ENCODE assay signal across 11 mouse cellular contexts in the genomic region with DNA sequence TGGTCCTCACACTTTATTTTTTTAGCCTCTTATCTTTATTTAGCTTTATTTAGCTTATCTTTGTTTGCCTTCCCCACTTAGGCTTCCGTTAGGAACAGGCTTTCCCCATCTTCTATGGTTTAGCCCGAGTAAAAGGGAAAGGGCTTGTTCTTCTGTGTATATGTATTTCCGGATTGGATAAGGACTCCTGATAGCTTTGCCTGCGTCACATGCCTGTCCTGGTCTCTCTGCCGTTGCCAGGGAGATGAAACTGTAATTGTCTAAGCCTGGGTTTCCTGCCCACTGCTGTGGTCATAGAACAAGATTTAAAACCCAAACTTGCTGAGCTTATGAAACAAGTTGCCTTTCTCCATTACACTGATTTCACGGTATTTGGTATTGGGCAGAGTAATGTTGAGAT. TPM values are rescaled to one million over a fixed set of nuclear protein-coding genes. Genes with fewer than 3 reads are reported as not detected.
DNase-seq lines count a peak whose midpoint lies in the region; ATAC-seq lines count a peak whose summit lies in the region.
"Had no signal": no experiment of that assay in that cellular context is flagged by ENCODE, and none has a peak within 500 bp of the region (broad histone marks: within the 10 kb centered on the region; RNA-seq: fewer than 3 reads in every experiment).

No protein-coding gene starts in this region.

- H3K27me3 ChIP-seq in heart, embryonic 12.5 days (replicated peaks): no peaks in the 10 kb centered on the region; the same call in 1 of the 2 replicates
- H3K27me3 ChIP-seq in heart, embryonic 16.5 days (ENCODE audit: control insufficient read depth, insufficient read depth, low read length): peaks cover 2% of the 10 kb centered on the region; the same call in 1 of the 2 replicates

- no peaks in the 10 kb centered on the region for H3K9me3 ChIP-seq in heart, embryonic 12.5 days (replicated peaks)
- H3K9me3 ChIP-seq in heart, embryonic 16.5 days (replicated peaks; ENCODE audit: control insufficient read depth, low read length): no peaks in the 10 kb centered on the region
- H3K9me3 ChIP-seq: G1E had no signal

- ATAC-seq in heart, embryonic 12.5 days (ENCODE audit: insufficient number of reproducible peaks, low FRiP score): peak; percentile 79
- ATAC-seq in heart, embryonic 16.5 days (replicated peaks; ENCODE audit: extremely low read depth, insufficient read depth, low FRiP score): peak; percentile 85
- ATAC-seq in megakaryocyte progenitor cell, adult 5-6 weeks (replicated peaks; ENCODE audit: poor library complexity): peak; percentile 96

- intact Hi-C loops in heart, postnatal 25 days (cut with DNase I): no loop called here
- intact Hi-C loops in gastrocnemius, postnatal 14 days (cut with DNase I; ENCODE audit: low total_unique reads): no loop called here

- H3K4me1 ChIP-seq in heart, embryonic 12.5 days (replicated peaks): peaks cover 8% of the 10 kb centered on the region
- H3K4me1 ChIP-seq in heart, embryonic 16.5 days (ENCODE audit: control insufficient read depth, insufficient read depth, low read length): peaks cover 7% of the 10 kb centered on the region; the same call in 1 of the 2 replicates

- no peak overlapping the region for H3K9ac ChIP-seq in heart, embryonic 12.5 days
- no peak overlapping the region for H3K9ac ChIP-seq in heart, embryonic 16.5 days (ENCODE audit: low read length)

- H3K27ac ChIP-seq in heart, embryonic 12.5 days (ENCODE audit: poor library complexity, severe bottlenecking): no peak overlapping the region
- H3K27ac ChIP-seq in heart, embryonic 16.5 days (ENCODE audit: low read length): no peak overlapping the region

- H3K4me3 ChIP-seq in heart, embryonic 12.5 days: no peak overlapping the region
- 0 out of 2 replicates have a peak overlapping the region, but pooled peaks have one; percentile 4 for H3K4me3 ChIP-seq in heart, embryonic 16.5 days (ENCODE audit: low read length)

- WGBS in heart, embryonic 12.5 days: 12% methylated on average over 6 of the region's 6 CpGs
- 13% methylated on average over 6 of the region's 6 CpGs for WGBS in heart, embryonic 16.5 days

- no peak for DNase-seq in heart, postnatal 25 days (ENCODE audit: low spot score)
- peak; percentile 67 for DNase-seq in MN1 (ENCODE audit: low spot score)
- DNase-seq in cerebellum, postnatal 10 days: no peak
- no peak for DNase-seq in cerebellum, adult 8-10 months
- DNase-seq in gastrocnemius, postnatal 14 days: no peak

- peak overlapping the region; percentile 38 for H3K4me2 ChIP-seq in heart, embryonic 12.5 days
- peak overlapping the region; percentile 37; the same call in 1 of the 2 replicates for H3K4me2 ChIP-seq in heart, embryonic 16.5 days (ENCODE audit: low read depth, low read length)

- no peaks in the 10 kb centered on the region for H3K36me3 ChIP-seq in heart, embryonic 12.5 days
- no peaks in the 10 kb centered on the region for H3K36me3 ChIP-seq in heart, embryonic 16.5 days (ENCODE audit: control insufficient read depth, insufficient read depth)
- H3K36me3 ChIP-seq: G1E had no signal

RNA-seq across cellular contexts. Expression of gene Fnip1, which starts 25.0 kb away (rescaled TPM):
- 10.4 and 11.2 TPM in 2 replicates for polyA plus RNA-seq in heart, embryonic 12.5 days (2016; fragmentation: Nextera tagmentation; extraction: Ambion mirVana)
- 10 to 100 TPM; 33.0 to 37.8 TPM for total RNA-seq in heart, postnatal 25 days (2021)
- polyA plus RNA-seq in heart, embryonic 16.5 days (2015; fragmentation: Nextera tagmentation; extraction: Ambion mirVana): 8.7 and 9.3 TPM in 2 replicates
- total RNA-seq in megakaryocyte progenitor cell, adult 5-6 weeks (2015): 36.0 and 36.8 TPM in 2 replicates
- 31.4 and 32.4 TPM in 2 replicates for total RNA-seq in megakaryocyte progenitor cell, adult 5-6 weeks (2017)
- 10 to 100 TPM; 17.6 to 20.0 TPM for total RNA-seq in gastrocnemius, postnatal 14 days (2021)

RNA-seq across cellular contexts. Expression of gene Meikin, which starts 42.6 kb away (rescaled TPM):
- polyA plus RNA-seq in heart, embryonic 12.5 days (2016; fragmentation: Nextera tagmentation; extraction: Ambion mirVana): not detected in 2 replicates
- not detected for total RNA-seq in heart, postnatal 25 days (2021)
- polyA plus RNA-seq in heart, embryonic 16.5 days (2015; fragmentation: Nextera tagmentation; extraction: Ambion mirVana): not detected in 2 replicates
- not detected in 2 replicates for total RNA-seq in megakaryocyte progenitor cell, adult 5-6 weeks (2015)
- total RNA-seq in megakaryocyte progenitor cell, adult 5-6 weeks (2017): not detected in 2 replicates
- total RNA-seq in gastrocnemius, postnatal 14 days (2021): not detected
- total RNA-seq: G1E had no signal
- polyA plus RNA-seq: G1E; limb, embryonic 11.5 days; small intestine, adult 2 months had no signal
